Mouse (Mus musculus) midbrain, embryonic 12.5 days (tissue): Measurements from ENCODE around the gene Zmynd12. TPM values are rescaled to one million over a fixed set of nuclear protein-coding genes. Genes with fewer than 3 reads are reported as not detected.

ENCODE experiments used
- ATAC-seq: fragments of 200-750 bp; cut with Nextera tagmentation; 2 replicates; pipeline ENCODE4 v1.8.0; 2017; ENCODE audit warnings: low read depth, moderate TSS enrichment, moderate library complexity; ENCODE audit not compliant: low FRiP score
- H3K27ac ChIP-seq: fragments of 300-500 bp; sonication (generic); replicated peaks from 2 replicates; pipeline ENCODE4 v1.5.1; 2016; ENCODE audit warnings: mild to moderate bottlenecking
- H3K27me3 ChIP-seq: fragments of 300-500 bp; sonication (generic); 2 replicates; pipeline ENCODE4 v1.6.1; 2016; ENCODE audit warnings: mild to moderate bottlenecking
- H3K36me3 ChIP-seq: fragments of 300-500 bp; sonication (generic); 2 replicates; pipeline ENCODE4 v1.6.1; 2016
- H3K4me1 ChIP-seq: fragments of 300-500 bp; sonication (generic); 2 replicates; pipeline ENCODE4 v1.6.1; 2016
- H3K4me2 ChIP-seq: fragments of 300-500 bp; sonication (generic); replicated peaks from 2 replicates; pipeline ENCODE4 v1.6.1; 2016; ENCODE audit warnings: mild to moderate bottlenecking, moderate library complexity
- H3K4me3 ChIP-seq: fragments of 300-500 bp; sonication (generic); 2 replicates; pipeline ENCODE4 v1.5.1; 2016; ENCODE audit warnings: mild to moderate bottlenecking
- H3K9ac ChIP-seq: fragments of 300-500 bp; sonication (generic); replicated peaks from 2 replicates; pipeline ENCODE4 v1.6.1; 2016; ENCODE audit warnings: mild to moderate bottlenecking, moderate library complexity
- H3K9me3 ChIP-seq: fragments of 300-500 bp; sonication (generic); 2 replicates; pipeline ENCODE4 v1.6.1; 2016; ENCODE audit warnings: mild to moderate bottlenecking
- WGBS: fragments of 180-500 bp; shearing (Covaris S2); methylation state at CpG from one replicate; pipeline ENCODE4 v1.1.7; 2016; 5-methylcytosine and 5-hydroxymethylcytosine counted together
- polyA plus RNA-seq: library from polyadenylated mRNA; unstranded; fragments of >200 nt; fragmentation: Nextera tagmentation; extraction: Ambion mirVana; gene quantifications from 2 replicates; pipeline ENCODE4 v1.2.1, GENCODE M21; 2016

The Zmynd12 gene
- polyA plus RNA-seq, 1 experiment from 2014 or later: 0.20 TPM

DNA sequence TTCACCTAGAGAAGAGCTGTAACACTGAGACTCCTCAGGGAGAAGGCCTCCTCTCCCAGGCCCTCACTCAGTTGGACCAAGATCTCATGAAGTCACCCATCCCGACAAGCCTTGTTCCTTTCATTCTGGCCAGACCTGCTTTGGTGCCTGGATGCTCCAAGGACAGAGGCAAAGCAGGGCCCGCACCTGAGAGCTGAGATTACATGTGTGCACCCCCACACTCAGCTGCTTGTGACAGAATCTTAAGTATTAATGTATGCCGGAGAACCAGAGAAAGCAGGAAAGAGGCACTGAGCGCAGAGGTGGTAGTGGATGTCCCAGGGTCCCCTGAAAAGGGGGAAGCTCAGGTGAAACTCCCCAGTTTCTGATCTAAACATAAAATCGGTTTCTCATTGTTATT is 30.5 kb downstream of the Zmynd12 start:
- Histone ChIP-seq H3K9me3 (no peaks in the 10 kb centered on the region), H3K9ac (no peak overlapping the region), H3K4me2 (no peak overlapping the region), H3K27ac (peak overlapping the region; percentile 54), H3K4me3 (no peak overlapping the region), H3K27me3 (no peaks in the 10 kb centered on the region), H3K4me1 (peaks cover 8% of the 10 kb centered on the region), H3K36me3 (no peaks in the 10 kb centered on the region)
- no peak for ATAC-seq
- WGBS: 74% methylated on average over 5 of the region's 5 CpGs

DNA sequence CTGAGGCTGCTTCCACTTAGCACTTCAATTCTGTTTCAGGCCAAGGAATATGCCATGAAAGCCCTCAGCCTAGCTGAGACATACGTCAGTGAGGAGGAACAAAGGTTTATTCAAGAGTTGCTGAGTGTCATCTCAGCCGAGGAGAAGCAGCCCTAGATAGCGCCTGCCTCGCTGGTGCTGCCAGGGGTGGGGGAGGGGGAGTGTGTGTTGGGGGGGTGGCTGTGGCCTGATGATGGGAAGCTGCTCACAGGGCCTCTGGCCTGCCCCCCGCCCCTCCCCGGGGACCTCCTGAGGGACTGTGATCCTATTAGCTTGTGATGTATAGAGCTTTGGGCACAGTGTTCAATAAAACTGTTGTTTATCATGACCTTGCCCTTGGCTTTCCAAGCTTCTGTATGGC is 30.9 kb downstream of the Zmynd12 start:
- H3K27me3 ChIP-seq: no peaks in the 10 kb centered on the region
- WGBS: 18% methylated on average over 6 of the region's 6 CpGs
- H3K4me2 ChIP-seq: no peak overlapping the region
- no peak overlapping the region for H3K9ac ChIP-seq
- no peak overlapping the region for H3K4me3 ChIP-seq
- H3K4me1 ChIP-seq: peaks cover 8% of the 10 kb centered on the region
- H3K27ac ChIP-seq: peak overlapping the region; percentile 54
- no peaks in the 10 kb centered on the region for H3K9me3 ChIP-seq
- ATAC-seq: peak; percentile 66
- no peaks in the 10 kb centered on the region for H3K36me3 ChIP-seq

- Histone ChIP-seq H3K9me3 (no peaks in the 10 kb centered on the region), H3K4me1 (peaks cover 23% of the 10 kb centered on the region), H3K4me3 (no peak overlapping the region), H3K27ac (peak overlapping the region; percentile 72), H3K9ac (no peak overlapping the region), H3K4me2 (no peak overlapping the region), H3K36me3 (no peaks in the 10 kb centered on the region), H3K27me3 (no peaks in the 10 kb centered on the region)
- 0 out of 2 replicates have a peak, but pooled peaks have one; percentile 24 for ATAC-seq
- WGBS: 59% methylated on average over 5 of the region's 5 CpGs
Observed at GRCm38 (mm10) chr4:119460296-119460695, 37.7 kb downstream of the Zmynd12 start.

GRCm38 (mm10) chr4:119460728-119461141 is 38.1 kb downstream of the Zmynd12 start:
- H3K4me1 ChIP-seq: peaks cover 23% of the 10 kb centered on the region
- no peaks in the 10 kb centered on the region for H3K36me3 ChIP-seq
- H3K9me3 ChIP-seq: no peaks in the 10 kb centered on the region
- peak; percentile 80 for ATAC-seq
- 33% methylated on average over 8 of the region's 8 CpGs for WGBS
- H3K27ac ChIP-seq: peak overlapping the region; percentile 72
- no peak overlapping the region for H3K4me3 ChIP-seq
- H3K9ac ChIP-seq: no peak overlapping the region
- H3K27me3 ChIP-seq: no peaks in the 10 kb centered on the region
- H3K4me2 ChIP-seq: no peak overlapping the region; the same call in 1 of the 2 replicates

GRCm38 (mm10) chr4:119462457-119462856 is 39.8 kb downstream of the Zmynd12 start:
- no peak for ATAC-seq
- Histone ChIP-seq H3K36me3 (no peaks in the 10 kb centered on the region), H3K27me3 (no peaks in the 10 kb centered on the region), H3K4me1 (peaks cover 23% of the 10 kb centered on the region), H3K4me2 (no peak overlapping the region), H3K27ac (no peak overlapping the region), H3K4me3 (no peak overlapping the region), H3K9me3 (no peaks in the 10 kb centered on the region), H3K9ac (no peak overlapping the region)
- WGBS: 88% methylated on average over 3 of the region's 3 CpGs

DNA sequence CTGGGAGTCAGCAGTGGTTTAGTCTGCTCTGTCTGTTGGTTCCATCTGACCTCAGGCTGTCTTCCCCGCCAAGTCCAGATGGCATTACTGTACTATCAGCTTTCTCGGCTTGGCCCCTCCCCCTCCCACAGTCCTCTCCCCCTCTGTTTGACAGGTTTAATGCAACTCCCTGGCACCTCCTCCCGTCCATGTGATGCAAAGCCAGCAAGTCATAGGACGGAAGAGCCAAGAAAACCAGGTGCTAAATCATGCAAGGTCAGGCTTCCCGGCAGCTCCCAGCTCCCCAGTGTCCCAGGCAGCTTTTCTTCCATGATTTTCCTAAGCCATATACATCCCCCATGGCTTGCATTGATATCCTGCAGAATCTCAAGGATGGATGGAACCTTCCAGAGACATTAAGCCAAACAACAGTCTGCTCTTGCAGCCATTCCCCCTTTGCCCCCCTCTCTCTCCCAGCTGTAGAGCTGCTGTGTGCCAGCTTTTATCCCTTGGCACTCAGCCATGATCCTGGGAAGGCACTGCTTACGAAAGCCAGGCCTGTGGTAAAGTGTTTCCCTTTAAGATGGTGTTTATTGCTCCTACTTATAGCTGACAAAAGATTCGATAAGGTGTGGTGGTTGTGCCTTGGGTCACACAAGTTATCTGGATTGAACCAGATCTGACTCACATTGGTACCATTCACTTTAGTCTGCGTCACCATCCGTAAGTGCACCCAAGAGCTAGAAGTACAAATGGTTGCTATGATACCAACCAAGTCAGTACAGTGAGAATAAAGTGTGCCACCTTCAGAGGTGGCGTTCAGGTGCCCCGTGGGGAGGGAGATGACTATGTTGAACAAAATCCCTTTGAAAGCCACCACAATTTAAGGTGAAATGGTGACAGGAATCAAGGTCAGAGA is 40.5 kb downstream of the Zmynd12 start:
- Histone ChIP-seq H3K9me3 (no peaks in the 10 kb centered on the region), H3K4me3 (no peak overlapping the region), H3K36me3 (no peaks in the 10 kb centered on the region), H3K27me3 (no peaks in the 10 kb centered on the region), H3K4me1 (peaks cover 23% of the 10 kb centered on the region), H3K27ac (no peak overlapping the region), H3K4me2 (no peak overlapping the region), H3K9ac (no peak overlapping the region)
- 63% methylated on average over 11 of the region's 11 CpGs for WGBS
- ATAC-seq: no peak; the same call in 1 of the 2 replicates

DNA sequence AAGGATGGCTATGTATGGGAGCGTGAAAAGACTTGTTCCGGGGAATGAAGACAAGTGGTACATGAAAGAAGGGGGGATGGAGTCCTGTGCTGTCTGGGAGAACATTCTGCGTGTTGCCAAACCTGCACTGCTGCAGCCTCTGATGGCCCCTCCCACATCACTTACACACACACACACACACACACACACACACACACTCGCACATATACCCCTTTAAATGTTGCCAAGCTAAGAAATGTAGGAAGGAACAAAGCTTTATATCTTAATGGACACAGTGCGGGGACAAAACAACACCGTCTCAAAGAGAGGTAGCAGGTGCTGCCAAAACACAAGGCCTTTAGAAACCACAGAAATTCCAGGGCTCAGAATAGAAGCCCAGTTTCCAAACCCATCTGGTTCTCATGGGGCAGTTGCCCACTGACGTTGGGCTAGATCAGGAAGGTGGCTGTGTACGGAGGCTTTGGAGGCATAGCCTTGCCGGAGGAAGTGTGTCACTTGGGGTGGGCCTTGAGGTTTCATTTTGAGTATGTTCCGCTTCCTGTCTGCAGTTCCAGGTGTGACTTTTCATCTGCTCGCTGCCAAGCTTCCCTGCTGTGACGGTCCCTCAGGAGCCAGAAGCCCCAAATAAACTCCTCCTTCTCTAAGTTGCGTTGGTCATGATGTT is 41.3 kb downstream of the Zmynd12 start:
- Histone ChIP-seq H3K36me3 (no peaks in the 10 kb centered on the region), H3K27ac (no peak overlapping the region), H3K27me3 (no peaks in the 10 kb centered on the region), H3K4me2 (no peak overlapping the region), H3K9me3 (no peaks in the 10 kb centered on the region), H3K4me3 (no peak overlapping the region), H3K4me1 (peaks cover 23% of the 10 kb centered on the region), H3K9ac (no peak overlapping the region)
- no peak for ATAC-seq
- 86% methylated on average over 13 of the region's 13 CpGs for WGBS

GRCm38 (mm10) chr4:119465841-119466240 is 43.2 kb downstream of the Zmynd12 start:
- 90% methylated on average over 5 of the region's 5 CpGs for WGBS
- Histone ChIP-seq H3K4me2 (no peak overlapping the region), H3K27ac (no peak overlapping the region), H3K27me3 (no peaks in the 10 kb centered on the region), H3K9me3 (no peaks in the 10 kb centered on the region), H3K36me3 (no peaks in the 10 kb centered on the region), H3K4me3 (no peak overlapping the region), H3K4me1 (peaks cover 23% of the 10 kb centered on the region), H3K9ac (no peak overlapping the region)
- no peak for ATAC-seq

DNA sequence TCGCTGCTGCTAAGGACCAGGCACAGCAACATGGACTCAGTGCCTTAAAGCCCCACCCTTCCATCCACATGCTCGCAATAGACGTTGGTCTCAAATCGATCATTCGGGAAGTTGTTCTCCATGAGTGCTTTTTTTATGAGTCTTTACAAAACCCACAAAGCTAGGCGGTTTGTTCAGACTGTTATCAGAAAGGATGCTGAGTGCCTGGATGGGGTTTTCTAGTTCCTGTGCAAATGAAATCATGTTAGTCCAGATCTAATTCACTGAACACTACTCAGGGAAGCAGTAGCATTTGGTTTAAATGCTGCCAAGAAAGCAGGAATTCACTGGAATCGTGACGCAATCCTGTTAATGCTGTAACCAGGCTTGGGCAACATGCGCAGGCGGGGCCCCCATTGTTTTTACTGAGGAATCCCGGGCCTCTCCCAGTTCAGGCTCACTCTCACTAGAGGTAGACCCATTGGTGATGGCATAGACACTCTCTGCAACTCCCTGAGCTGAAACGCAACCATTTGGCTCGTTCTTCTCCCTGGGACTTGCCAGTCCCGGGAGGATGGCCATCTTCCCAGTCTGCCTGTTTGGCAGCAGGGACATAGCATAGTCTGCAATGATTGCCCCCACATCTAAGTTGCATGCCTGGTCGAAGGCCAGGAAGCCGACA is 45.2 kb downstream of the Zmynd12 start:
- Histone ChIP-seq H3K27me3 (no peaks in the 10 kb centered on the region), H3K36me3 (no peaks in the 10 kb centered on the region), H3K27ac (no peak overlapping the region), H3K9ac (no peak overlapping the region), H3K4me2 (no peak overlapping the region), H3K9me3 (no peaks in the 10 kb centered on the region), H3K4me1 (peaks cover 12% of the 10 kb centered on the region), H3K4me3 (no peak overlapping the region)
- ATAC-seq: no peak
- 91% methylated on average over 16 of the region's 16 CpGs for WGBS

GRCm38 (mm10) chr4:119472545-119472944 is 49.9 kb downstream of the Zmynd12 start:
- Histone ChIP-seq H3K27ac (no peak overlapping the region), H3K9ac (no peak overlapping the region), H3K4me3 (no peak overlapping the region), H3K36me3 (no peaks in the 10 kb centered on the region), H3K9me3 (no peaks in the 10 kb centered on the region), H3K4me1 (no peaks in the 10 kb centered on the region), H3K4me2 (no peak overlapping the region), H3K27me3 (no peaks in the 10 kb centered on the region)
- 92% methylated on average over 9 of the region's 9 CpGs for WGBS
- ATAC-seq: no peak

- Histone ChIP-seq H3K9ac (no peak overlapping the region), H3K27me3 (no peaks in the 10 kb centered on the region), H3K36me3 (no peaks in the 10 kb centered on the region), H3K4me2 (no peak overlapping the region), H3K4me1 (no peaks in the 10 kb centered on the region), H3K9me3 (no peaks in the 10 kb centered on the region), H3K4me3 (no peak overlapping the region), H3K27ac (no peak overlapping the region)
- WGBS: 71% methylated on average over 5 of the region's 5 CpGs
- ATAC-seq: no peak
Observed at GRCm38 (mm10) chr4:119473150-119473549, 50.5 kb downstream of the Zmynd12 start.

DNA sequence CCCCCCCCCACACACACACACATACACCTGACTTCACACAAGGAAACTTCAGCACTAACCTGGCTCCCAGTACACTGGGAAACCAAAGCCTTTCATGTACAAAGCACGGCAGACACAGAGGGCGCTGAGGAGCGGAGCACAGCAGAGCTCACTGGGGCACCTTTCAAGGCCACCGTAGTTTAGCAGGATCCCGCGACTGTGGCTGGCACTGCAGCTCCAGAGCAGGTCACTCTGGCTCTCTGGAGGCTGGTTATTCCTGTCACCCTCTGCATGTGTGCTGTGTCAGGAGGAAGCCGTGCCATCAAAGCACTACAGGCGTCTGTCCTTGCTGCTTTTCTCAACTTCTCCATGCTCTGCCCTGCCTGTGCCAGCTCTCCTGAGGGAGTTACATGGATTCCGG is 60.4 kb downstream of the Zmynd12 start:
- Histone ChIP-seq H3K4me1 (no peaks in the 10 kb centered on the region), H3K36me3 (no peaks in the 10 kb centered on the region), H3K4me2 (no peak overlapping the region), H3K9me3 (no peaks in the 10 kb centered on the region), H3K4me3 (no peak overlapping the region), H3K27ac (no peak overlapping the region), H3K9ac (no peak overlapping the region), H3K27me3 (no peaks in the 10 kb centered on the region)
- 54% methylated on average over 9 of the region's 9 CpGs for WGBS
- ATAC-seq: no peak
